Mouse (Mus musculus): Measurements from ENCODE around the gene Me1. TPM values are rescaled to one million over a fixed set of nuclear protein-coding genes. Genes with fewer than 3 reads are reported as not detected.

Me1 gene
- polyA plus RNA-seq, 1 experiment: 207 TPM

GRCm38 (mm10) chr9:86543451-86543850 is 152.3 kb downstream of the Me1 start:
- DNase-seq (ENCODE audit: low read depth): no peak

- DNase-seq (ENCODE audit: low read depth): no peak
Measured at GRCm38 (mm10) chr9:86534071-86534470, 161.7 kb downstream of the Me1 start.

Other genes with a start within 250 kb of the Me1 start
- gene Ube2cbp, start 231.0 kb downstream of the Me1 start, polyA plus RNA-seq (2012; rRNA removed): 1.0 and 1.1 TPM in 2 replicates
- gene Dop1a, start 228.8 kb downstream of the Me1 start, polyA plus RNA-seq (2012; rRNA removed): 11.6 and 14.9 TPM in 2 replicates
- gene Pgm3, start 124.1 kb downstream of the Me1 start, polyA plus RNA-seq (2012; rRNA removed): 12.7 and 16.1 TPM in 2 replicates
- gene Rwdd2a, start 124.0 kb downstream of the Me1 start, polyA plus RNA-seq (2012; rRNA removed): 1.4 and 1.9 TPM in 2 replicates
- gene Prss35, start 47.7 kb upstream of the Me1 start, polyA plus RNA-seq (2012; rRNA removed): 0.08 and 0.19 TPM in 2 replicates
- 0.05 TPM in 1 of 2 replicates, not detected in the other for gene Snap91, start 184.7 kb upstream of the Me1 start, polyA plus RNA-seq (2012; rRNA removed)